Mouse (Mus musculus) heart, embryonic 15.5 days (tissue): ENCODE measurements around the gene Orai3. TPM values are rescaled to one million over a fixed set of nuclear protein-coding genes. Genes with fewer than 3 reads are reported as not detected.
A peak's percentile ranks its signal among the peaks of the same experiment; 100 is the strongest.

Experiments
- ATAC-seq: fragments of 200-750 bp; cut with Nextera tagmentation; replicated peaks from 2 replicates; pipeline ENCODE4 v1.8.0; 2017; ENCODE audit warnings: low read depth, moderate TSS enrichment; ENCODE audit not compliant: insufficient number of reproducible peaks, insufficient read depth, low FRiP score
- H3K27ac ChIP-seq: fragments of 300-500 bp; sonication (generic); 2 replicates; pipeline ENCODE4 v1.5.1; 2015; ENCODE audit warnings: mild to moderate bottlenecking, inconsistent platforms
- H3K27me3 ChIP-seq: fragments of 300-500 bp; sonication (generic); 2 replicates; pipeline ENCODE4 v1.6.1; 2015; ENCODE audit warnings: inconsistent platforms
- H3K36me3 ChIP-seq: fragments of 300-500 bp; sonication (generic); 2 replicates; pipeline ENCODE4 v1.6.1; 2015; ENCODE audit warnings: mild to moderate bottlenecking, inconsistent platforms
- H3K4me1 ChIP-seq: fragments of 300-500 bp; sonication (generic); replicated peaks from 2 replicates; pipeline ENCODE4 v1.6.1; 2015; ENCODE audit warnings: inconsistent platforms
- H3K4me2 ChIP-seq: fragments of 300-500 bp; sonication (generic); 2 replicates; pipeline ENCODE4 v1.6.1; 2015; ENCODE audit warnings: inconsistent platforms, mild to moderate bottlenecking, moderate library complexity
- H3K4me3 ChIP-seq: fragments of 300-500 bp; sonication (generic); 2 replicates; pipeline ENCODE4 v1.5.1; 2015; ENCODE audit warnings: mild to moderate bottlenecking, inconsistent platforms
- H3K9ac ChIP-seq: fragments of 300-500 bp; sonication (generic); 2 replicates; pipeline ENCODE4 v1.6.1; 2015; ENCODE audit warnings: mild to moderate bottlenecking, inconsistent platforms
- H3K9me3 ChIP-seq: fragments of 300-500 bp; sonication (generic); replicated peaks from 2 replicates; pipeline ENCODE4 v1.6.1; 2016; ENCODE audit warnings: inconsistent platforms
- WGBS: fragments of 180-500 bp; shearing (Covaris S2); methylation state at CpG from one replicate; pipeline ENCODE4 v1.1.7; 2015; ENCODE audit warnings: mixed read lengths; 5-methylcytosine and 5-hydroxymethylcytosine counted together
- polyA plus RNA-seq: library from polyadenylated mRNA; unstranded; fragments of >200 nt; fragmentation: Nextera tagmentation; extraction: Ambion mirVana; gene quantifications from 2 replicates; pipeline ENCODE4 v1.2.1, GENCODE M21; 2015

The Orai3 gene
- polyA plus RNA-seq, 1 experiment from 2014 or later = 15.6 TPM

DNA sequence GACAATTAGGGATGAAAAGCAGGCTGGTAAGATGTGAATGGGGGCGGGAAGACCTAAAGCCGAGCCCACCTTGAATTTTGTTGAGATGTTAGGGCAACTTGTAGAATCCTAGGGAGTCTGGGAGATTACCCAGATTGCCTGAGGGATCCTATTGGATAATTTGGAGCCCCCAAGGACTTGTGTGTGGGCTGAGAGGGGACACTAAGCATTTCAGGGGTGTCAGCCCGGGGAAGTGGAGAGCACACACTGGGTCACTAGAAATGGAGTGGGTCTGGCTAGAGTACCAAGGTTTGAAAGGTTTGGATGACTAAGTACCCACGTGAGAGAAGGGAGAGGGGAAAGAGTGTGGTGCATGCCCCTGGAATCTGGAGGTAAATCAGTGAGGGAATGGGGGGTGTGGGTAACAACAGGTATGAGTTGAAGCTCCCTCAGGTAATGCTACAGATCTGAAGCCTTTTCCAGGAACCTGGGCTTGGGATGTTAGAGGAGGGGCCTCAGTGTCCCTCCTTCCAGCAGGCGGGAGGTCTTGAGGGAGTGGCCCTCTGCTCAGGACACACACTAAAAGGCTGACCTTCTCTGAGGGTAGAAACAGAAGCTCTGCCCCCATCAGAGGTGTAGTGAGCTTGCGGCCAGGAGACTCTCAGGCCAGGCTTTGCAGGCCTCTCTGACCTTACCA is 21.9 kb upstream of the Orai3 start:
- Histone ChIP-seq H3K9ac (peak overlapping the region; percentile 81; the same call in 1 of the 2 replicates), H3K4me1 (peaks cover 17% of the 10 kb centered on the region; the same call in 1 of the 2 replicates), H3K4me2 (peak overlapping the region; percentile 99), H3K9me3 (no peaks in the 10 kb centered on the region), H3K4me3 (peak overlapping the region; percentile 82), H3K27ac (no peak overlapping the region), H3K27me3 (no peaks in the 10 kb centered on the region), H3K36me3 (peaks cover 38% of the 10 kb centered on the region)
- 53% methylated on average over 6 of the region's 6 CpGs for WGBS
- ATAC-seq = no peak

DNA sequence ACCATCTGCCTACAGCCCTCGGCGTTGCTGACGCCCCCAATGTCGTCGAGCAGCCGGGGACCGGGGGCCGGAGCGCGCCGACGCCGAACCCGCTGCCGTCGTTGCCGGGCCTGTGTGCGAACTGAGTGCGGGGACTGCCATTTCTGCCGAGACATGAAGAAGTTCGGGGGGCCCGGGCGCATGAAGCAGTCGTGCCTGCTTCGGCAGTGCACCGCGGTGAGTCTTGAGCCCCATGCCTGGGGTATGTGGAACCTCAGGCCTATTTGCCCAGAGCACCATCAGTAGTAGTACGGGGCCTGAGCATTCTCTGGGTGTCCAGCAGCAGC is 21.4 kb upstream of the Orai3 start:
- WGBS = 92% methylated on average over 28 of the region's 28 CpGs
- no peak overlapping the region; the same call in 1 of the 2 replicates for H3K4me2 ChIP-seq

DNA sequence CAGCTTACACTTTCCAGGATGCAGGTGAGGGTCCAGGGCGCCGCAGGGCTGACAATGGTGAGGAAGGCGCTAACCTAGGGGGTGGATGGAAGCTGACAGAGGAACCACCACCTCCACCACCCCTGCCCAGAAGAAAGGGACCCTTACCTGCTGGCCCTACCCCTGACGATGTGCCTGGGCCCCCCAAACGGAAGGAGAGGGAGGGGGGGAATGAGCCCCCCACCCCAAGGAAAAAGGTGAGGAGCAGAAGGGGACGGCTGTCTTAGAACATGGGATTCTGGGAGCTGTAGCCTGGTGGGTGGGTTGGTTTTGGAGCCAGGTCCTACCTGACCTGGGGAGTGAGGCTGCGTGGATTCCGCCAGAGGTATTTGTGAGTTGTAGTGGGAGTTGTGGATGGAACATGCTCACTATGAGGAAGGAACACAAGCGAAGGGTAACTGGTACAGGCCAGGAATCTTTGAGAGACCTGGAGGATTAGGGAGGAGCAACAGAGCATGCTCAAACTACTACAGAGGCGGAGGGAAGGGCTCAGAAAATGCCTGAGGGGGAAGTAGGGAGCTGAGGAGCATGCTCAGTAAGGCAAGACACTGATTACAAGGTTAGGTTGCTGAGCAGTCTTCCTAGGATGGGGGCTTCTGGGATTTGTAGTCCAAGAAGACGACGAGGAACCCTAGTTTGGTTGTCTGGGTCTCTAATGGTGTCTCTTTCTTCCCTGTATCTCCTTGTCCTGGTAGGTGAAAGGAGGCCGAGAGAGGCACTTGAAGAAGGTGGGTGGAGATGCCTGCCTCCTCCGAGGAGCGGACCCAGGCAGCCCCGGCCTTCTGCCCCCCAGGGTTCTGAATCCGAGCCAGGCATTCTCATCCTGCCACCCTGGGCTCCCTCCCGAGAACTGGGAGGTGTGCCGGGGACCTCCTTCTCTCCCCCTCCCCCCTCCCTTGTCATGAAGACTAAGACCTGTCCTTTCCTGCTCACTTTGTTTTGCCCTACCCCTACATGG is 19.2 kb upstream of the Orai3 start:
- H3K27me3 ChIP-seq = no peaks in the 10 kb centered on the region
- no peaks in the 10 kb centered on the region for H3K9me3 ChIP-seq
- no peak overlapping the region for H3K4me2 ChIP-seq
- H3K4me1 ChIP-seq = peaks cover 13% of the 10 kb centered on the region; the same call in 1 of the 2 replicates
- 85% methylated on average over 19 of the region's 19 CpGs for WGBS
- no peak overlapping the region for H3K27ac ChIP-seq
- no peak for ATAC-seq
- H3K36me3 ChIP-seq = peaks cover 51% of the 10 kb centered on the region
- no peak overlapping the region for H3K4me3 ChIP-seq
- H3K9ac ChIP-seq = no peak overlapping the region

More for the DNA sequence above, 21.4 kb upstream of the Orai3 start:
- Histone ChIP-seq H3K4me3 (no peak overlapping the region), H3K4me1 (peaks cover 17% of the 10 kb centered on the region; the same call in 1 of the 2 replicates), H3K9me3 (no peaks in the 10 kb centered on the region), H3K27me3 (no peaks in the 10 kb centered on the region), H3K9ac (no peak overlapping the region), H3K36me3 (peaks cover 43% of the 10 kb centered on the region), H3K27ac (no peak overlapping the region)
- ATAC-seq = no peak

DNA sequence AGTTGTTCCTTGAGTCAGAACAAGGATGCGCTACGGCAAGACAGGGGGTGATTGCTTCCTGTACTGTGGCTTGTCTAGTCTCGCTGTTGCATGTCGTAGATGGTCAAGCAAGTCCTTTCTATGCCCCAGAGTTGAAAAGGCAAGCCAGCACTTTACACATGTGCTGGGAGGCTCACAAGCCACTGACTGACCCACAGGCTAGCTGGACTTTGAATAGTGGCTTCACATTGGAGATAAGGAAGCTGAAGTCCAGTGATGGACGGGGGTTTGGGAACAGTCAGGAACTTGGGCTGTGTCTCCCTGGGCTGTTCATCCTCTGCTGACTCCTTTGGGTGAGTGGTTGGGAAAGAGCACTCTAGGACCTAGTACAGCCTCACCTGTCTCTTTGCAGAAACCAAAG is 18.0 kb upstream of the Orai3 start:
- H3K4me1 ChIP-seq = peaks cover 13% of the 10 kb centered on the region; the same call in 1 of the 2 replicates
- H3K9me3 ChIP-seq = no peaks in the 10 kb centered on the region
- no peak overlapping the region for H3K4me2 ChIP-seq
- H3K36me3 ChIP-seq = peaks cover 55% of the 10 kb centered on the region
- no peaks in the 10 kb centered on the region for H3K27me3 ChIP-seq
- H3K27ac ChIP-seq = no peak overlapping the region
- no peak for ATAC-seq
- no peak overlapping the region for H3K4me3 ChIP-seq
- 89% methylated on average over 5 of the region's 5 CpGs for WGBS
- no peak overlapping the region for H3K9ac ChIP-seq

DNA sequence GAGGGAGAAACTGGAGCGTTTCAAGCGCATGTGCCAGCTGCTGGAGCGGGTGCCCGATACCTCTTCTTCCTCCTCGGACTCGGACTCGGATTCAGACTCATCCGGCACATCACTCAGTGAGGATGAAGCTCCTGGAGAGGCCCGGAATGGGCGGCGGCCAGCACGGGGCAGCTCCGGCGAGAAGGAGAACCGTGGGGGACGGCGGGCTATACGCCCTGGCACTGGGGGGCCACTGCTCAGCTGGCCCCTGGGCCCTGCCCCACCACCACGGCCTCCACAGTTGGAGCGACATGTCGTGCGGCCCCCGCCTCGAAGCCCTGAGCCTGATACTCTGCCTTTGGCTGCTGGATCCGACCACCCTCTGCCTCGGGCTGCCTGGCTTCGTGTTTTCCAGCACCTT is 17.5 kb upstream of the Orai3 start:
- Histone ChIP-seq H3K27me3 (no peaks in the 10 kb centered on the region), H3K4me3 (no peak overlapping the region)

DNA sequence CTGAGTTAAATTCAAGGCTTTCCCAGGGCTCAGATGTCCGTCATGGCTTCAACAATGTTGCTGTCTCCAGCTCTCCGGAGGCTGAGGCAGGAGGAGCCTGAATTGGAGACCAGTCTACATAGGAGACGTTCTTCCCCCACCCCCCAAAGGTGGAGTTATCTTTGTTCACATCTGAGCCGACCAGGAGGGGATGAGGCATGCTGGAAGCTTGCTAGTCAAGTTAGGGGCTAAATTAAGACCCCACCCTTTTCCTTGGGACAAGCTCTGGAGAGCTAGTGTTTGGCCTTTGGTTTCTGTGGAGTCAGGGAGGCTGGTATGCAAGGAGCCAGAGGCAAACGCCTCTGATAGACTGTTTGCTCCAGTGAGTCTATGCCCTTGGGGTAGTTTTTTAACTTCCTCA is 16.5 kb upstream of the Orai3 start:
- Histone ChIP-seq H3K27me3 (no peaks in the 10 kb centered on the region), H3K36me3 (peaks cover 63% of the 10 kb centered on the region)
- WGBS = 65% methylated on average over 5 of the region's 5 CpGs

More for the DNA sequence above, 17.5 kb upstream of the Orai3 start:
- no peak overlapping the region for H3K4me2 ChIP-seq
- no peak overlapping the region for H3K9ac ChIP-seq
- no peak for ATAC-seq
- H3K9me3 ChIP-seq = no peaks in the 10 kb centered on the region
- WGBS = 93% methylated on average over 27 of the region's 27 CpGs
- peaks cover 8% of the 10 kb centered on the region; the same call in 1 of the 2 replicates for H3K4me1 ChIP-seq
- H3K36me3 ChIP-seq = peaks cover 59% of the 10 kb centered on the region
- H3K27ac ChIP-seq = no peak overlapping the region

DNA sequence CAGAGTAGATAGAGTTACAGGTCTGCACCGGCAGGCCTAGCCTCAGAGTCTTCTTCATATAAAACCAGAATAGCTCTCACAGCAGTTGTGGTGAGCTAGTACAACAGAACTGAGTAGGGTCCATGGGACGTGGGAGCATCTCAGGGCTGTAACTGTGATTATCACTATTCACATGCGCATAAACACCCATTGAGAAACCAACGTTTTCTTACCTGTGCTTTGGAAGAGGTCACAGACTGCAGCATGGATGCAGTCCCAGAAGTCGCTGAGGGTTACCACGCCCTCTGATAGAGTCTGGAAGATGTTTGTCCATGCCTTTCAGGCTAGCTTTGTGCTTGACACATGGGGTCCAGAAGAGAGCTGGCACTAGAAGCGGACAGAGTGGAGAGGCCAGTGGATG is 15.9 kb upstream of the Orai3 start:
- H3K27me3 ChIP-seq = no peaks in the 10 kb centered on the region
- WGBS = 92% methylated on average over 7 of the region's 7 CpGs

More for the DNA sequence above, 16.5 kb upstream of the Orai3 start:
- no peak overlapping the region for H3K4me2 ChIP-seq
- H3K4me1 ChIP-seq = no peaks in the 10 kb centered on the region
- no peak overlapping the region for H3K4me3 ChIP-seq
- no peak for ATAC-seq
- no peaks in the 10 kb centered on the region for H3K9me3 ChIP-seq
- H3K27ac ChIP-seq = no peak overlapping the region
- no peak overlapping the region for H3K9ac ChIP-seq

DNA sequence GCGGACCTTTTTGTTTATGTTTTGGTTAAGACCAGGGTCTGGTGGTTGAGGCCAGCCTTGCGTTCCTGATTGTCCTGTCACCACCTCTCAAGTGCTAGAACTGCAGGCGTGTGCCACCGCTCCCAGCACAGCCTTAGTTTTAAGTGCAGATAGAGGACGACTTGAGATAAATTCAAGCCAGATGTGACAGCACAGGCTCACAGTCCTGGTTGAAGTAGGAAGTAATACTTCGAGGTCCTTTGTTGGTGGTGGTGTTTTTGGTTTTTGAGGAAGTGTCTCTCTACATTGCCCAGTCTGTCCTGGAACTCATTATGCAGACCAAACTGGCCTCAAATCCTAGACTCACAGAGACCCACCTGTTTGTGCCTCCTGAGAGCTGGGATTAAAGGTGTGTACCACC is 9.9 kb upstream of the Orai3 start:
- H3K9me3 ChIP-seq = no peaks in the 10 kb centered on the region
- no peak overlapping the region for H3K4me3 ChIP-seq
- no peak overlapping the region for H3K9ac ChIP-seq
- 16% methylated on average over 6 of the region's 6 CpGs for WGBS
- H3K36me3 ChIP-seq = peaks cover 30% of the 10 kb centered on the region
- no peak for ATAC-seq
- H3K27me3 ChIP-seq = no peaks in the 10 kb centered on the region
- peaks cover 18% of the 10 kb centered on the region for H3K4me1 ChIP-seq
- 0 out of 2 replicates have a peak overlapping the region, but pooled peaks have one; percentile 4 for H3K27ac ChIP-seq
- H3K4me2 ChIP-seq = peak overlapping the region; percentile 35; the same call in 1 of the 2 replicates

More for the DNA sequence above, 15.9 kb upstream of the Orai3 start:
- Histone ChIP-seq H3K9ac (no peak overlapping the region), H3K27ac (no peak overlapping the region), H3K36me3 (peaks cover 57% of the 10 kb centered on the region), H3K4me3 (no peak overlapping the region), H3K9me3 (no peaks in the 10 kb centered on the region), H3K4me2 (no peak overlapping the region), H3K4me1 (no peaks in the 10 kb centered on the region)
- no peak for ATAC-seq

GRCm38 (mm10) chr7:127760478-127760877 is 9.1 kb upstream of the Orai3 start:
- H3K27ac ChIP-seq = no peak overlapping the region
- H3K36me3 ChIP-seq = peaks cover 35% of the 10 kb centered on the region
- H3K4me3 ChIP-seq = no peak overlapping the region
- 79% methylated on average over 3 of the region's 3 CpGs for WGBS
- no peak for ATAC-seq
- H3K9ac ChIP-seq = no peak overlapping the region
- H3K27me3 ChIP-seq = no peaks in the 10 kb centered on the region
- H3K9me3 ChIP-seq = no peaks in the 10 kb centered on the region
- peaks cover 18% of the 10 kb centered on the region for H3K4me1 ChIP-seq
- no peak overlapping the region for H3K4me2 ChIP-seq

GRCm38 (mm10) chr7:127761026-127761425 is 8.6 kb upstream of the Orai3 start:
- Histone ChIP-seq H3K27me3 (no peaks in the 10 kb centered on the region), H3K4me1 (peaks cover 18% of the 10 kb centered on the region), H3K36me3 (peaks cover 36% of the 10 kb centered on the region), H3K9ac (no peak overlapping the region), H3K9me3 (no peaks in the 10 kb centered on the region), H3K27ac (no peak overlapping the region), H3K4me2 (no peak overlapping the region), H3K4me3 (no peak overlapping the region)
- no peak for ATAC-seq
- WGBS = 24% methylated on average over 7 of the region's 7 CpGs

GRCm38 (mm10) chr7:127763642-127764041 is 6.0 kb upstream of the Orai3 start:
- H3K27ac ChIP-seq = no peak overlapping the region
- H3K4me2 ChIP-seq = no peak overlapping the region
- H3K27me3 ChIP-seq = no peaks in the 10 kb centered on the region
- 87% methylated on average over 4 of the region's 4 CpGs for WGBS
- H3K36me3 ChIP-seq = peaks cover 27% of the 10 kb centered on the region
- no peak for ATAC-seq
- peaks cover 22% of the 10 kb centered on the region for H3K4me1 ChIP-seq
- H3K4me3 ChIP-seq = no peak overlapping the region
- no peak overlapping the region for H3K9ac ChIP-seq
- H3K9me3 ChIP-seq = no peaks in the 10 kb centered on the region
